8 mouse cellular contexts compared by ENCODE assay signal in genomic region chr8:106432954-106433570, GRCm38 (mm10). TPM values are rescaled to one million over a fixed set of nuclear protein-coding genes. Genes with fewer than 3 reads are reported as not detected.
A peak's percentile ranks its signal among the peaks of the same experiment; 100 is the strongest.
DNase-seq lines count a peak whose midpoint lies in the region; ATAC-seq and TF ChIP-seq lines count a peak whose summit lies in the region.

No protein-coding gene starts in this region.

- H3K27me3 ChIP-seq in forebrain, embryonic 11.5 days (ENCODE audit: control insufficient read depth, insufficient read depth, low read length) = no peaks in the 10 kb centered on the region
- no peaks in the 10 kb centered on the region for H3K27me3 ChIP-seq in heart, embryonic 16.5 days (ENCODE audit: control insufficient read depth, insufficient read depth, low read length)
- peaks cover 31% of the 10 kb centered on the region for H3K27me3 ChIP-seq in liver, embryonic 15.5 days
- peaks cover 13% of the 10 kb centered on the region for H3K27me3 ChIP-seq in neural tube, embryonic 13.5 days
- no peaks in the 10 kb centered on the region; the same call in 1 of the 2 replicates for H3K27me3 ChIP-seq in testis, adult 2 months (ENCODE audit: control insufficient read depth, insufficient read depth, low read length)

- H3K4me2 ChIP-seq in forebrain, embryonic 11.5 days (ENCODE audit: low read depth, low read length, severe bottlenecking) = peak overlapping the region; percentile 65
- peak overlapping the region; percentile 65 for H3K4me2 ChIP-seq in heart, embryonic 16.5 days (ENCODE audit: low read depth, low read length)
- H3K4me2 ChIP-seq in liver, embryonic 15.5 days = 0 out of 2 replicates have a peak overlapping the region, but pooled peaks have one; percentile 18
- H3K4me2 ChIP-seq in neural tube, embryonic 13.5 days = peak overlapping the region; percentile 61

- 10% methylated on average over 20 of the region's 20 CpGs for WGBS in forebrain, embryonic 11.5 days
- WGBS in heart, embryonic 16.5 days = 10% methylated on average over 20 of the region's 20 CpGs
- 10% methylated on average over 20 of the region's 20 CpGs for WGBS in liver, embryonic 15.5 days (ENCODE audit: insufficient replicate concordance)
- 12% methylated on average over 20 of the region's 20 CpGs for WGBS in neural tube, embryonic 13.5 days

- H3K4me1 ChIP-seq in forebrain, embryonic 11.5 days (replicated peaks; ENCODE audit: control insufficient read depth, insufficient read depth, low read length) = no peaks in the 10 kb centered on the region; the same call in 1 of the 2 replicates
- no peaks in the 10 kb centered on the region; the same call in 1 of the 2 replicates for H3K4me1 ChIP-seq in heart, embryonic 16.5 days (ENCODE audit: control insufficient read depth, insufficient read depth, low read length)
- H3K4me1 ChIP-seq in liver, embryonic 15.5 days (replicated peaks) = no peaks in the 10 kb centered on the region
- H3K4me1 ChIP-seq in neural tube, embryonic 13.5 days (replicated peaks) = peaks cover 6% of the 10 kb centered on the region; the same call in 1 of the 2 replicates
- peaks cover 12% of the 10 kb centered on the region for H3K4me1 ChIP-seq in testis, adult 2 months (ENCODE audit: control insufficient read depth, insufficient read depth, low read length)

- no peak for TF ChIP-seq POLR2A in testis, adult 2 months (IDR thresholded peaks at IDR 0.05; ENCODE audit: control insufficient read depth, low read depth, low read length)

- H3K36me3 ChIP-seq in forebrain, embryonic 11.5 days (ENCODE audit: control insufficient read depth, insufficient read depth, low read length) = no peaks in the 10 kb centered on the region
- no peaks in the 10 kb centered on the region for H3K36me3 ChIP-seq in heart, embryonic 16.5 days (ENCODE audit: control insufficient read depth, insufficient read depth)
- H3K36me3 ChIP-seq in liver, embryonic 15.5 days (replicated peaks) = no peaks in the 10 kb centered on the region
- H3K36me3 ChIP-seq in neural tube, embryonic 13.5 days = peaks cover 3% of the 10 kb centered on the region; the same call in 1 of the 2 replicates
- H3K36me3 ChIP-seq in testis, adult 2 months (ENCODE audit: control insufficient read depth, insufficient read depth, low read length) = no peaks in the 10 kb centered on the region

- H3K9me3 ChIP-seq in forebrain, embryonic 11.5 days (ENCODE audit: control insufficient read depth, low read length) = no peaks in the 10 kb centered on the region; the same call in 1 of the 2 replicates
- peaks cover 2% of the 10 kb centered on the region for H3K9me3 ChIP-seq in heart, embryonic 16.5 days (replicated peaks; ENCODE audit: control insufficient read depth, low read length)
- H3K9me3 ChIP-seq in liver, embryonic 15.5 days (replicated peaks) = no peaks in the 10 kb centered on the region
- no peaks in the 10 kb centered on the region for H3K9me3 ChIP-seq in neural tube, embryonic 13.5 days

- peak overlapping the region; percentile 17; the same call in 1 of the 2 replicates for H3K4me3 ChIP-seq in forebrain, embryonic 11.5 days (ENCODE audit: low read depth, low read length)
- H3K4me3 ChIP-seq in heart, embryonic 16.5 days (ENCODE audit: low read length) = peak overlapping the region; percentile 46
- H3K4me3 ChIP-seq in liver, embryonic 15.5 days (replicated peaks) = no peak overlapping the region
- H3K4me3 ChIP-seq in neural tube, embryonic 13.5 days = peak overlapping the region; percentile 34
- H3K4me3 ChIP-seq in testis, adult 2 months (ENCODE audit: control insufficient read depth, low read depth, low read length) = no peak overlapping the region; the same call in 1 of the 2 replicates

- DNase-seq in c-Kit-positive CD71-negative TER-119-negative erythroid progenitor cells, embryonic 14.5 days (ENCODE audit: low read depth) = peak; percentile 63
- DNase-seq in forebrain, embryonic 11.5 days (ENCODE audit: low spot score) = peak; percentile 93
- peak; percentile 81 to 95 for DNase-seq in kidney, postnatal 36 days

- H3K9ac ChIP-seq in forebrain, embryonic 11.5 days (ENCODE audit: low read length) = peak overlapping the region; percentile 32; the same call in 1 of the 2 replicates
- peak overlapping the region; percentile 54 for H3K9ac ChIP-seq in heart, embryonic 16.5 days (ENCODE audit: low read length)
- H3K9ac ChIP-seq in liver, embryonic 15.5 days = no peak overlapping the region
- H3K9ac ChIP-seq in neural tube, embryonic 13.5 days = peak overlapping the region; percentile 66

- peak; percentile 99 for TF ChIP-seq CTCF in testis, adult 2 months (IDR thresholded peaks at IDR 0.05; ENCODE audit: control insufficient read depth, insufficient read depth, insufficient replicate concordance, low read depth, low read length)

- H3K27ac ChIP-seq in forebrain, embryonic 11.5 days (ENCODE audit: low read depth, low read length) = no peak overlapping the region
- H3K27ac ChIP-seq in heart, embryonic 16.5 days (ENCODE audit: low read length) = no peak overlapping the region
- H3K27ac ChIP-seq in liver, embryonic 15.5 days (replicated peaks) = no peak overlapping the region
- H3K27ac ChIP-seq in neural tube, embryonic 13.5 days (replicated peaks) = no peak overlapping the region
- no peak overlapping the region for H3K27ac ChIP-seq in testis, adult 2 months (ENCODE audit: control insufficient read depth, insufficient read depth, low read depth, low read length)

- ATAC-seq in CD4-positive, CD25-positive, alpha-beta regulatory T cell, adult 4 months = peak; percentile 62
- ATAC-seq in forebrain, embryonic 11.5 days (replicated peaks; ENCODE audit: low FRiP score) = no peak; the same call in 1 of the 2 replicates
- ATAC-seq in heart, embryonic 16.5 days (replicated peaks; ENCODE audit: extremely low read depth, insufficient read depth, low FRiP score) = no peak
- ATAC-seq in liver, embryonic 15.5 days (ENCODE audit: insufficient read depth) = no peak
- peak; percentile 67; the same call in 1 of the 2 replicates for ATAC-seq in neural tube, embryonic 13.5 days (ENCODE audit: low read depth)

RNA-seq across cellular contexts. Expression of gene Zfp90, which starts 17.9 kb away (rescaled TPM):
- polyA plus RNA-seq in CD4-positive, CD25-positive, alpha-beta regulatory T cell, adult 4 months (2017; shearing (Covaris generic)) = 1 to 10 TPM; 4.1 to 6.1 TPM
- 32.8 and 34.0 TPM in 2 replicates for polyA plus RNA-seq in forebrain, embryonic 11.5 days (2014; fragmentation: Nextera tagmentation; extraction: Ambion mirVana)
- polyA plus RNA-seq in heart, embryonic 16.5 days (2015; fragmentation: Nextera tagmentation; extraction: Ambion mirVana) = 12.8 and 13.3 TPM in 2 replicates
- 2.4 and 2.5 TPM in 2 replicates for polyA plus RNA-seq in liver, embryonic 15.5 days (2015; fragmentation: Nextera tagmentation; extraction: Ambion mirVana)
- polyA plus RNA-seq in neural tube, embryonic 13.5 days (2015; fragmentation: Nextera tagmentation; extraction: Ambion mirVana) = 36.7 and 37.3 TPM in 2 replicates
- 1.1 TPM in 2 replicates for polyA plus RNA-seq in testis, adult 2 months (2012; rRNA removed)

Comparison
In these comparisons a context has a peak if more than half of its experiments do, and no peak if none do; other contexts are left out.
1. ATAC-seq: peak in CD4-positive, CD25-positive, alpha-beta regulatory T cell, adult 4 months (single experiment) and neural tube, embryonic 13.5 days (single experiment); none in forebrain, embryonic 11.5 days (single experiment), heart, embryonic 16.5 days (single experiment) and liver, embryonic 15.5 days (single experiment).
2. H3K4me3 ChIP-seq: peak in forebrain, embryonic 11.5 days (single experiment), heart, embryonic 16.5 days (single experiment) and neural tube, embryonic 13.5 days (single experiment); none in liver, embryonic 15.5 days (single experiment) and testis, adult 2 months (single experiment).
3. Peak in every context shown above with its lines, with median percentiles within 50 percentile points of each other: DNase-seq and H3K4me2 ChIP-seq.